Mouse (Mus musculus) stomach, embryonic 16.5 days (tissue): Measurements from ENCODE around the gene Emg1. TPM values are rescaled to one million over a fixed set of nuclear protein-coding genes. Genes with fewer than 3 reads are reported as not detected.
A peak's percentile ranks its signal among the peaks of the same experiment; 100 is the strongest.
"Not testable (repeated sequence)": the region's sequence is repeated elsewhere in the genome, so short reads cannot be mapped to it uniquely, and the experiment has no call there.

ENCODE experiments used
- ATAC-seq: fragments of 200-750 bp; cut with Nextera tagmentation; 2 replicates; pipeline ENCODE4 v1.8.0; 2017; ENCODE audit warnings: moderate number of reproducible peaks, moderate TSS enrichment; ENCODE audit not compliant: insufficient read depth, low FRiP score
- H3K27ac ChIP-seq: fragments of 300-500 bp; sonication (generic); 2 replicates; pipeline ENCODE4 v1.5.1; 2014; ENCODE audit warnings: low read length
- H3K27me3 ChIP-seq: fragments of 300-500 bp; sonication (generic); 2 replicates; pipeline ENCODE4 v1.6.1; 2014; ENCODE audit warnings: low read length, control low read depth, mixed read lengths; ENCODE audit not compliant: control insufficient read depth, insufficient read depth
- H3K36me3 ChIP-seq: fragments of 300-500 bp; sonication (generic); 2 replicates; pipeline ENCODE4 v1.6.1; 2014; ENCODE audit warnings: low read length; ENCODE audit not compliant: control insufficient read depth, insufficient read depth
- H3K4me1 ChIP-seq: fragments of 300-500 bp; sonication (generic); 2 replicates; pipeline ENCODE4 v1.6.1; 2014; ENCODE audit warnings: low read length, control low read depth, mixed read lengths; ENCODE audit not compliant: control insufficient read depth, insufficient read depth
- H3K4me2 ChIP-seq: fragments of 300-500 bp; sonication (generic); 2 replicates; pipeline ENCODE4 v1.6.1; 2014; ENCODE audit warnings: low read depth, low read length, mixed read lengths
- H3K4me3 ChIP-seq: fragments of 300-500 bp; sonication (generic); replicated peaks from 2 replicates; pipeline ENCODE4 v1.5.1; 2014; ENCODE audit warnings: mild to moderate bottlenecking, low read length
- H3K9ac ChIP-seq: fragments of 300-500 bp; sonication (generic); 2 replicates; pipeline ENCODE4 v1.6.1; 2014; ENCODE audit warnings: low read length
- H3K9me3 ChIP-seq: fragments of 300-500 bp; sonication (generic); replicated peaks from 2 replicates; pipeline ENCODE4 v1.6.1; 2016; ENCODE audit warnings: low read length, control low read depth; ENCODE audit not compliant: control insufficient read depth
- WGBS: fragments of 180-500 bp; shearing (Covaris S2); extraction: QIAGEN DNeasy Blood & Tissue Kit; methylation state at CpG from one replicate; pipeline ENCODE4 v1.1.7; 2014; 5-methylcytosine and 5-hydroxymethylcytosine counted together
- polyA plus RNA-seq: library from polyadenylated mRNA; unstranded; fragments of >200 nt; fragmentation: Nextera tagmentation; extraction: Ambion mirVana; gene quantifications from 2 replicates; pipeline ENCODE4 v1.2.1, GENCODE M21; 2015

Emg1 gene
- polyA plus RNA-seq, 1 experiment from 2014 or later = 175 TPM

GRCm38 (mm10) chr6:124693243-124693981 lies 18.6 kb downstream of the Emg1 start:
- Histone ChIP-seq H3K4me2 (no peak overlapping the region), H3K27me3 (no peaks in the 10 kb centered on the region), H3K27ac (peak overlapping the region; percentile 76), H3K9ac (no peak overlapping the region), H3K9me3 (no peaks in the 10 kb centered on the region), H3K4me1 (peaks cover 21% of the 10 kb centered on the region), H3K4me3 (no peak overlapping the region), H3K36me3 (no peaks in the 10 kb centered on the region)
- no peak for ATAC-seq
- 51% methylated on average over 15 of the region's 15 CpGs for WGBS

DNA sequence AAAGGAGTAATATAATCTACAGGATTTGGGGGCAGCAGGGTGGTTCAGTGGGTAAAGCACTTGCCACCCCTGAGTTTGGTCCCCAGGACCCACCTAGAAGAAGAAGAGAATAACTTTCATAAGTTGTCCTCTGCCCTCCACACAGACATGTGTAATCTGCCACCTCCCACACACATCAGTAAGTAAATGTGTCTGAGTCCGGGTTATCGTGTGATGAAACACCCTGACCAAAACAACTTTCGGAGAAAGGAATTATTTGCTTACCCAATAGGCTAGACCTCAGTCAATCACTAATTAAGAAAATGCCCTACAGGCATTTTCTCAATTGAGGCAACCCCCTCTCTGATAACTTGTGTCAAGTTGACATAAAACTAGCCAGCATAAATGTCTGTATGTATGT lies 21.5 kb downstream of the Emg1 start:
- no peaks in the 10 kb centered on the region for H3K36me3 ChIP-seq
- H3K9ac ChIP-seq = no peak overlapping the region
- no peak overlapping the region for H3K4me2 ChIP-seq
- H3K27me3 ChIP-seq = no peaks in the 10 kb centered on the region
- no peak for ATAC-seq
- H3K9me3 ChIP-seq = no peaks in the 10 kb centered on the region
- H3K4me3 ChIP-seq = no peak overlapping the region
- 89% methylated on average over 3 of the region's 3 CpGs for WGBS
- H3K4me1 ChIP-seq = peaks cover 21% of the 10 kb centered on the region
- H3K27ac ChIP-seq = no peak overlapping the region

- Histone ChIP-seq H3K27ac (no peak overlapping the region), H3K27me3 (no peaks in the 10 kb centered on the region), H3K4me2 (no peak overlapping the region), H3K9me3 (no peaks in the 10 kb centered on the region), H3K9ac (no peak overlapping the region), H3K36me3 (no peaks in the 10 kb centered on the region), H3K4me1 (peaks cover 15% of the 10 kb centered on the region), H3K4me3 (no peak overlapping the region)
- no peak for ATAC-seq
- 87% methylated on average over 3 of the region's 3 CpGs for WGBS
Observed at GRCm38 (mm10) chr6:124689011-124689410, 23.0 kb downstream of the Emg1 start.

DNA sequence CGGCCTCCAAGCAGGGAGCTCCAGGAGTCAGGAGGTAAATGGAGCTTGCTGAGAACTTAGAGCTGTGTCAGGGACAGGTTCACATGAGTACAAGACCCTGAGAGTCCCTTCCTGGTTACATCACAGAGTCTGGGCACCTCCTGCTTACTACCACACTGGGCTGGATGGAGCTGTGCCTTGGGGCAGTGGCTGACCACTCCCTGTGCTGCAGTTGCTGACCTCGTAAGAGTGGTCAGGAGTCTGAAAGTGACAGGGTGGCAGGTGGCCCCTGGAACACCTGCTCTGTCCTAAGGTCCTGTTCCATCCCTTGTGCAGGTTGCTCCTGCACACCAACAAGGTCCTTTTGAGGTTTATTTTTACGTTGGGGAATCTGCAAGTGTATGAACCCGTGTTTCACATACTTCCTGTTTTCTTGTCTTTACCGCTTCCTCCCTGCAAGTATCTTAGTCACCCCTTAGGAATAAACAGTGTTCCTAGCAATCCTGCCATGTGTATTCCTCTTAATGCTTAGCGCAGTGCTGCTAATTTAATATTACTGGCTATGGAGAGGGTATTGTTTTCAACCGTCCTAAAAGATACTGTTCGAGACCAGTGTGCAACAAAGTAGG lies 23.7 kb downstream of the Emg1 start:
- Histone ChIP-seq H3K4me1 (peaks cover 15% of the 10 kb centered on the region), H3K9ac (no peak overlapping the region), H3K9me3 (no peaks in the 10 kb centered on the region), H3K4me2 (no peak overlapping the region), H3K27me3 (no peaks in the 10 kb centered on the region), H3K27ac (no peak overlapping the region), H3K36me3 (no peaks in the 10 kb centered on the region), H3K4me3 (no peak overlapping the region)
- no peak for ATAC-seq
- 74% methylated on average over 8 of the region's 8 CpGs for WGBS

DNA sequence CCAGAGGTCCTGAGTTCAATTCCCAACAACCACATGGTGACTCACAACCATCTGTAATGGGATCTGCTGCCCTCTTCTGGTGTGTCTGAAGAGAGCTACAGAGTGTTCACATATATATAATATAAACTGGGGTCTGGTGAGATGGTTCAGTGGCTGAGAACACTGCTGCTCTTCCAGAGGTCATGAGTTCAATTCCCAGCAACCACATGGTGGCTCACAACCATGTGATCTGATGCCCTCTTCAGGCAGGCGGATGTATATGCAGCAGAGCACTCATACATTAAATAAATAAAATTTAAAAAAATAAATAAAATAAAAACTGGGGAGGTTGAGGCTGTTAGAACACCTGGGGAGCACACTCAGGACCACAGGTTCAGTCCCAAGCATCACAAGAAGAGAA lies 25.3 kb downstream of the Emg1 start:
- not testable (repeated sequence) for H3K9ac ChIP-seq, H3K4me2 ChIP-seq, H3K27me3 ChIP-seq, ATAC-seq, H3K36me3 ChIP-seq, H3K9me3 ChIP-seq, H3K4me3 ChIP-seq
- 68% methylated on average over 1 of the region's 1 CpGs for WGBS
- peak overlapping the region; percentile 19; the same call in 1 of the 2 replicates for H3K27ac ChIP-seq
- peaks cover 18% of the 10 kb centered on the region for H3K4me1 ChIP-seq

- no peaks in the 10 kb centered on the region for H3K9me3 ChIP-seq
Observed at GRCm38 (mm10) chr6:124685606-124686386, 26.2 kb downstream of the Emg1 start.

DNA sequence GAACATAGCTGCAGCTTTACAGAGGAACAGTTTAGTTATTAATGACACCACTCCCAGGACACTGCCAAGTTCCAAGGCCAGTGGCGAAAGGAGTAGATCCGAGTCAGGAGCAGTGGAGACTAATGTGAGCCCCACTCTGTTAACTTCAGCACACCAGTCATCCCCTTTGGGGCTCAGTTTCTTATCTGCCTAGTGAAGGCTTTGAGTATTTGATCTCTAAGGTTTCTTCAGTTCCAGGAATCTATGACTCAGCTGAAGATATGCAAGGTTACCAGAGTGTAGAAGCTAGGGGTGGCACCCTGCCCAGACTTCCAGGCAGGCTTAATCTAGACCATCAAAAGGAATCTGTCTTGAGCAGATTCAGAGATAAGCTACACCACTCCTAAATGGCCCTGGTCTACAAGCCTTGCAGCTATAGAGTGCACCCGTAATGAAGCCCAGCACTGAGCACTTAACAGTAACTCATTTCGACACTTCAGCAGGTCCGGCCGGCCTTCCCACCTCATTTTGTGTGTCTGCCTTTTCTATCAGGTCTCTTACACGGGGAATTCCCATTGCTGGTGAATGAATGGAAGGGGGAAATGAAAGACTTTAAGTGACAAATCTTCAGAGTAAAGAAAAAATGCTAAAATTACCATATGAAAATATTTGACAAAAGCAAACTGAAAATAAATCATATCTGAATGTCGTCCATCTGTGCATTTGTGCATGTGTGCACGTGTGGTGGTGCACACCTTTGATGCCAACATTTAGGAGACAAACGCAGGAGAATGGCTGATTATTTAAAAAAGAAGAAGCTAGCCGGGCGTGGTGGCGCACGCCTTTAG lies 28.2 kb downstream of the Emg1 start:
- no peak overlapping the region for H3K4me3 ChIP-seq
- WGBS = 70% methylated on average over 14 of the region's 14 CpGs
- peaks cover 19% of the 10 kb centered on the region for H3K4me1 ChIP-seq
- H3K36me3 ChIP-seq = no peaks in the 10 kb centered on the region
- no peak overlapping the region for H3K4me2 ChIP-seq
- peak; percentile 80 for ATAC-seq
- no peaks in the 10 kb centered on the region for H3K9me3 ChIP-seq
- peak overlapping the region; percentile 53 for H3K27ac ChIP-seq
- H3K9ac ChIP-seq = no peak overlapping the region
- H3K27me3 ChIP-seq = no peaks in the 10 kb centered on the region

More at GRCm38 (mm10) chr6:124685606-124686386, 26.2 kb downstream of the Emg1 start:
- peaks cover 18% of the 10 kb centered on the region for H3K4me1 ChIP-seq
- H3K27ac ChIP-seq = peak overlapping the region; percentile 19; the same call in 1 of the 2 replicates
- H3K36me3 ChIP-seq = no peaks in the 10 kb centered on the region
- no peaks in the 10 kb centered on the region for H3K27me3 ChIP-seq
- 81% methylated on average over 12 of the region's 12 CpGs for WGBS
- no peak overlapping the region for H3K9ac ChIP-seq
- H3K4me2 ChIP-seq = no peak overlapping the region
- 0 out of 2 replicates have a peak, but pooled peaks have one; percentile 56 for ATAC-seq
- no peak overlapping the region for H3K4me3 ChIP-seq

DNA sequence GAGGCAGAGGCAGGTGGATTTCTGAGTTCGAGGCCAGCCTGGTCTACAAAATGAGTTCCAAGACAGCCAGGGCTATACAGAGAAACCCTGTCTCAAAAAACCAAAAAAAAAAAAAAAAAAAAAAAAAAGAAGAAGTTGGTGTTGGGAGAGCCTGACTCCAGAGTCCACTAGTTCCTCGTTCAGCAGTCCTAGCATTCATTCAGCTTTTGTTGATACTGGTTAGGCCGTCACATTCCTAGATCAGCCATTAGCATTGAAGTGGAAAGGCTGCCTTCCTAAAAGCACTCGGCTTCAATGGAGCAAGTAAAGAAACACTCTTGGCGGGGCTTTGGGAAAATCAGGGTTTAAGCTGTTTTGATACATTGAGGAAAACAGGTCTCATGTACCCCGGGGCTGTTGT lies 29.7 kb downstream of the Emg1 start:
- H3K9me3 ChIP-seq, H3K27me3 ChIP-seq, H3K27ac ChIP-seq, H3K9ac ChIP-seq, H3K4me2 ChIP-seq, ATAC-seq, H3K4me3 ChIP-seq, H3K36me3 ChIP-seq: not testable (repeated sequence)
- 59% methylated on average over 6 of the region's 6 CpGs for WGBS
- peaks cover 20% of the 10 kb centered on the region for H3K4me1 ChIP-seq
